Mouse (Mus musculus) layer of hippocampus, adult 18-20 months (tissue): ENCODE measurements around the gene Srl. TPM values are rescaled to one million over a fixed set of nuclear protein-coding genes. Genes with fewer than 3 reads are reported as not detected.
"Not testable (repeated sequence)": the region's sequence is repeated elsewhere in the genome, so short reads cannot be mapped to it uniquely, and the experiment has no call there.

ENCODE experiments used
- DNase-seq, 2 experiments: peaks; one replicate each; pipeline ENCODE4 v3.0.0; 2022; ENCODE audit warnings: low spot score in 2 of 2
- total RNA-seq, 2 experiments: library from RNA; stranded (reverse); gene quantifications; 2 replicates each; pipeline ENCODE4 v1.2.3; 2021

Srl gene
- total RNA-seq, 2 experiments from 2014 or later: 10.0 to 10.3 TPM

DNA sequence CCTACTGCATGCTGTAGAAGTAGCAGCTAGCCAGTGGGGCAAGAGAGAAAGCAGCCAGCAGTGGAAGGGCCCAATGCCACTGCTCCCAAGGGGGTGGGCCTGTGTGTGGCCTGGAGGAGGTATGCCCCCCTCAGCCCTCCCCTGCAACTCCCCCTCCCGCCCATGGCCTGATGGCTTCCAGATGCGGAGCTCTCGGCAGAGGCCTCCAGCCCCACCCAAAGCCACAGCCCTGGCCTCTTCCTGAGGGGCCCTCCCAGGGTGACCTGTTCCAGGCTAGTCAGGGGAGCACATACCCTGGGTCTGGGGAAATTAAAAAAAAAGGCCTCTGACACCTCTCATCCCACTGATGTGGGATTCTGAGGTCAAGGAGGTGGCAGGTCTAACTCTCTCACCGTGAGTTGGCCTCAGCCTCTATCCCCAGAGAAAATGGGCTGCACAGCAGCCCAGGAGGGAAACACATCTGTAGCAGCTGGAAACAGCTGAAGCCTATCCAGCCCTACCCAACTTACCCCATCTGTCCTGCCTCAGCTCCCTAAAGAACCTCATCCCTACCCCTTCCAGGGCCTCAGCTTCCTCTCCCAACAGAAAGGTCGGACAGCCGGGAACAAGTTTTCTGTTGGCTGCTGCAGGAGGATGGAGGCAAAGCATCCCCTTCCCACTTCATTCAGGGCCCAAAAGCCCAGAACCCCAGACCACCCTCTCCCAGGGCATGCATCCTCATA lies 11.4 kb upstream of the Srl start:
- DNase-seq: no peak

- DNase-seq: no peak
Measured at GRCm38 (mm10) chr16:4551885-4552284, 10.3 kb upstream of the Srl start.

DNA sequence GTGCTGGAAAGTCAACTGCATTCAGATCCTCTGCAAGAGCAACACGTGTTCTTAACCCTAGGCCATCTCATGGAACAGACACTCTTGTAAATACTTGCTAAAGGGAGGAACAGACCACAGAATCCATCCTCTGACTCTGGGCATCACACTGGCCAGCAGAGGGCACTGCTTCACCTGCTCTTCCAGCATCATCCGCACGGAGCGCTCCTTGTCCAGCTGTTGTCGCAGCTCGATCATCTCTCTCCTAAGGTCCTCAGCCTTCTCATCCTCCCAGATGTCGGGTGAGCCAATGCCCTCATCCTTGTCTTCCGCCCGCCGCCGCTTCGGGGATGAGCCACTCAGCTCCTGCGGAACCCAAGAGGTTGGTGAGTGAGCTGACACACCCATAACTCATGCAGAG lies 9.4 kb upstream of the Srl start:
- DNase-seq: peak in 1 of 2 experiments; percentile 73

- no peak for DNase-seq
Measured at GRCm38 (mm10) chr16:4548953-4549688, 7.5 kb upstream of the Srl start.

- no peak for DNase-seq
Measured at GRCm38 (mm10) chr16:4547611-4548010, 6.0 kb upstream of the Srl start.

GRCm38 (mm10) chr16:4546838-4547237 lies 5.2 kb upstream of the Srl start:
- no peak for DNase-seq

DNA sequence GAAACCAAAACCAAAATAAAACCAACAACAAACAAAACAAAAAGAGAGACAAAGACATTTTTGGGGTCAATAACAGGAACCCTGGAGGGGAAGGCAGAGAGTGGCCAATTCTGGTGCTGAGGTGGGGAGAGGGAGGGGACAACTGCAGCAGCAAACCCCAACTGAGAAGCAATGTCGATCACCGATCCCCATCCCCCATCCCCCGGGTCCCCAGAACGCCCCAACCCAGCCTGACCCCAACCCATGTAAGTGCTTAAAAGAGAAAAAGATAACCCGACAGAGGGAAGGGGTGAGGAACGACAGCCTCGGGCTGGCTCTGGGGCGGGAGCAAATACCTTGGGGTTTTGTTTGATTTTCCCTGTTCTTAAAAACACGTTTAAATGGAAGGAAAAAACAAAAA lies 3.2 kb upstream of the Srl start:
- DNase-seq: no peak

- DNase-seq: no peak
Measured at GRCm38 (mm10) chr16:4543266-4543665, 1.6 kb upstream of the Srl start.

DNA sequence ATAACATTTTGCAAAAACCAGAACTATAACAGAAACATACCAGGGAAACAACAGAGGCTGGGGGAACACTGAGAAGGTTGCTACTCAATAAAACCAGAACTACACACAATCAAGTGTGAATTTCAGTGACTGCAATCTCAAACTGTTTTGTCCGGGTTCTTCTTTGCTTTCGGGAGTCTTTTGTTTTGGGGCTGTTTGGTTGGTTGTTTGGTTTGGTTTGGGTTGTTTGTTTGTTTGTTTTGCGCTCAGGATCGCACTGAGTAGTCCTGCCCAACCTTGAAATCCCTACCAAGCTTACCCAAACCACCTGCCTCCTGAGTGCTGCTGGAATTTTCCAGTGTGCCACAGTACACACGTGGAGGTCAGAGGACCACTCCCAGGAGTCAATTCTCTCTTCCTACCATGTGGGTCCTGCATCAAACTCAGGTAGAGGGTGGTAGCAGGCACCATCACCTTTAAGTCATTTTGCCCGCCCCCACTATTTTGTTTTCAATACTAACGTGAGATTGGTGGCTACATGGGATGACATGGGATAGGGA lies 689 bp upstream of the Srl start:
- DNase-seq: no peak

GRCm38 (mm10) chr16:4541033-4541432 lies 583 bp downstream of the Srl start:
- no peak for DNase-seq

- no peak for DNase-seq
Measured at GRCm38 (mm10) chr16:4540064-4540775, 1.4 kb downstream of the Srl start.

DNA sequence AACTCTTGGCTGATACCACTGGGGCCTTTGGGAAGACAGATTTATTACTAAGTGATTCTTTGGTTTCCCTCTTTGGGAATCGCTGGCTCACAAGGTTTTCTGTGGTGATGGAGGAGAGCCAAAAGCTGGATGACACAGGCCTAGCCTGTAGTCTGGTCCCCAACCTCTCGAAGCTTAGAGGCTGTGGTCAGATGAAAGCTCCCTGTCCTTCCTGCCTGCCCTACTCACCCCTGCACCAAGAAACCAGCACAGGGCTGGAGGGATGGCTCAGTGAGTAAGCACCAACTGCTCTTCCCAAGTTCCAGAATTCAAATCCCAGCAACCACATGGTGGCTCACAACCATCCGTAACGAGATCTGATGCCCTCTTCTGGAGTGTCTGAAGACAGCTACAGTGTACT lies 2.1 kb downstream of the Srl start:
- no peak for DNase-seq

GRCm38 (mm10) chr16:4537616-4538358 lies 3.8 kb downstream of the Srl start:
- DNase-seq: no peak

GRCm38 (mm10) chr16:4527373-4527772 lies 14.2 kb downstream of the Srl start:
- DNase-seq: not testable (repeated sequence)

DNA sequence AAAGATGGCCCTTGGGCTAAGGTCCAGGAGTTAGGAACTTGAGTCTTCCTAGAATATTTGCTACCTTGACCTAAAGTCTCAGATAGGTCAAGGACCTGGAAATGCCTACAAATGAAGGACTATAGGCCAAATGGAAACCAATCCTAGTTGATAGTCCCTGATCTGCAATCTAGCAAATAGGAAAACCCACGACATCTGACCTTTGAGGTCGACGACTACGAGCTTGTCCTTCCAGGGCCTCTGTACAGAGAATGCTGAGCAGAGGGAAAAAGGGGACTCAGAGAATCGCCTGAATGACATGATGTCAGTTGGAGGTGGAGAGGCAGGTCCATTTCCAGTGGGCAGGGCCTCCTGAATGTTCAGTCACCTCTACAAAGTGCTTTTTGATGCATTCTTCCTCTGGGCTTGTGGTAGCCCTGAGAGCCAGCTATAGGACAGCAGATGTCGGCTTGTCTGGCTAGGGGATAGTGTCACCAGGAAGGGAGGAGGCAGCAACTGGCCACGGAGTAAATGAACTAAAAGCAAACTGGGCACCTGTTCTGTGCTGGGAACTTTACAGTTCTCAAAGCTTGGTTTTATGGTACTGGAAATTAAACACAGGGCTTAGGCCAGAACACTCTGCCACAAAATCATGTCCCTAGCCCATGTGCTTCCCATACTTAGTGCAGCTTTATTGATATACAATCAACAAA lies 18.2 kb downstream of the Srl start:
- no peak for DNase-seq

DNA sequence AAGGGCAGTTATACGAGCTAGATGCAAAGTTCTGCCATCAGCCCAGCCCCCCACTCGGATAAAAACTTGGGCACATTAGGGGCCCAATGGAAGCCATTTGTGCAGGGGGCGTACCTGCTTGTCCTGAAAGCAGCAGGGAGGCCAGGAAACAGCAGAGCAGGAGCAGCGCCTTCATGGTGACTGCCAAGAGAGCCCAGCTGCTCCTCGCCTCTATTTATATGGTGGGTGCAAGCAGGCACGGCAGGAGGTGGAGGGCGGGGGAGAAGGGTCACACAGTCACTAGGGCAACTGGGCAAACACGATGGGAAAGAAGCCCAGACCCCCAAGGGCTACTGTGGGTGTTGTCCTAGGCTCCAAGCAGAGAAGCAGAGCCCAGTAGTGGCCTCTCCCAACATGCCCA lies 18.7 kb downstream of the Srl start:
- DNase-seq: peak; percentile 7 to 32

GRCm38 (mm10) chr16:4521735-4522530 lies 19.7 kb downstream of the Srl start:
- DNase-seq: no peak

- no peak for DNase-seq
Measured at GRCm38 (mm10) chr16:4521074-4521667, 20.4 kb downstream of the Srl start.

GRCm38 (mm10) chr16:4520673-4521072 lies 20.9 kb downstream of the Srl start:
- no peak for DNase-seq
